Mouse (Mus musculus): ENCODE measurements around the gene Gm6592.
"Not testable (repeated sequence)": the region's sequence is repeated elsewhere in the genome, so short reads cannot be mapped to it uniquely, and the experiment has no call there.

DNA sequence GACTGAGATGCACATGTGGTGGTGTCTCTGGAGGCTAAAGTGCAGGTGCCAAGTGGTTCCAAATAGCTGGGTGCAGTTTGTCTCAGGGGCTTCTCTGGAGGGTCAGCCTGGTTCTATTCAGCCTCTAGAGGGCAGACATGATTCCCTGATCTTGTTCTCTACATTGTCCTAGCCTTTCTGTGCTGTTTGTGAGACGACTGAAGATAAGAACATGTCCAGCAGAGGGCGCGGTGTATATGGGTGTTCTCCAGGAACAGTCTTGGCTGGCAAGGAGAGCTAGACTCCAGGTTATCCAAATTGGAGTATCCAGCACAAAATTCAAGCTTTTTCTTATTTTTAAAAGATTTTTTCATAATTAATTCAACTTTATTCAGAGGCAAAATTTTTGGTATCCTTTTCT, 20.5 kb downstream of the Gm6592 start:
- peak; percentile 78 for TF ChIP-seq CTCF (IDR thresholded peaks at IDR 0.05)
- not testable (repeated sequence) for TF ChIP-seq EP300 (IDR thresholded peaks at IDR 0.05)

All from lung, postnatal 0 days (tissue).